Mouse (Mus musculus) heart, postnatal 25 days (tissue): ENCODE data around the gene Creb3. TPM values are rescaled to one million over a fixed set of nuclear protein-coding genes. Genes with fewer than 3 reads are reported as not detected.
A peak's percentile ranks its signal among the peaks of the same experiment; 100 is the strongest.
"Not testable (repeated sequence)": the region's sequence is repeated elsewhere in the genome, so short reads cannot be mapped to it uniquely, and the experiment has no call there.

Experiments used
- DNase-seq: peaks from one replicate; pipeline ENCODE4 v3.0.0; 2022; ENCODE audit warnings: low spot score
- intact Hi-C: fragments of 180-260 bp; cut with DNase I; formaldehyde crosslinking; loops from one replicate; pipeline ENCODE4 v1.15.1; 2025
- total RNA-seq, 2 experiments: library from RNA; stranded (reverse); gene quantifications; 2 replicates each; pipeline ENCODE4 v1.2.3; 2021

The Creb3 gene
- total RNA-seq, 2 experiments from 2014 or later: 45.8 to 48.3 TPM

GRCm38 (mm10) chr4:43579256-43579655, 17.1 kb downstream of the Creb3 start:
- DNase-seq: no peak
- intact Hi-C loops: loop anchor here (5.0 kb wide), 2 partner anchors 47 to 53 kb away; partner anchors contain the start of gene Npr2

- intact Hi-C loops: loop anchor here (5.0 kb wide), 2 partner anchors 47 to 53 kb away; partner anchors contain the start of gene Npr2
- no peak for DNase-seq
Observed at GRCm38 (mm10) chr4:43579731-43580130, 17.6 kb downstream of the Creb3 start.

GRCm38 (mm10) chr4:43580721-43581120, 18.6 kb downstream of the Creb3 start:
- no peak for DNase-seq
- intact Hi-C loops: no loop called here

- DNase-seq: no peak
- intact Hi-C loops: no loop called here
Observed at GRCm38 (mm10) chr4:43581381-43581780, 19.2 kb downstream of the Creb3 start.

- intact Hi-C loops: no loop called here
Observed at GRCm38 (mm10) chr4:43582241-43582640, 20.1 kb downstream of the Creb3 start.

GRCm38 (mm10) chr4:43583421-43583820, 21.3 kb downstream of the Creb3 start:
- intact Hi-C loops: no loop called here
- DNase-seq: no peak

More at GRCm38 (mm10) chr4:43582241-43582640, 20.1 kb downstream of the Creb3 start:
- DNase-seq: no peak

- intact Hi-C loops: no loop called here
- DNase-seq: no peak
Observed at GRCm38 (mm10) chr4:43584444-43585416, 22.6 kb downstream of the Creb3 start, which contains the start of gene Msmp. TSS of gene Msmp (minus strand) at chr4:43584494.

GRCm38 (mm10) chr4:43585682-43586081, 23.6 kb downstream of the Creb3 start:
- intact Hi-C loops: no loop called here
- DNase-seq: no peak

- intact Hi-C loops: no loop called here
- DNase-seq: peak; percentile 58
Observed at GRCm38 (mm10) chr4:43586411-43586810, 24.3 kb downstream of the Creb3 start.

GRCm38 (mm10) chr4:43587681-43588080, 25.5 kb downstream of the Creb3 start:
- DNase-seq: no peak
- intact Hi-C loops: no loop called here

GRCm38 (mm10) chr4:43591543-43591942, 29.4 kb downstream of the Creb3 start:
- intact Hi-C loops: no loop called here
- DNase-seq: no peak

- DNase-seq: no peak
- intact Hi-C loops: no loop called here
Observed at GRCm38 (mm10) chr4:43591961-43592360, 29.8 kb downstream of the Creb3 start.

- no peak for DNase-seq
- intact Hi-C loops: no loop called here
Observed at GRCm38 (mm10) chr4:43593453-43593852, 31.3 kb downstream of the Creb3 start.

GRCm38 (mm10) chr4:43596597-43596996, 34.5 kb downstream of the Creb3 start:
- DNase-seq, intact Hi-C loops: not testable (repeated sequence)

- intact Hi-C loops: no loop called here
- no peak for DNase-seq
Observed at GRCm38 (mm10) chr4:43598200-43598599, 36.1 kb downstream of the Creb3 start.

- DNase-seq: no peak
- intact Hi-C loops: no loop called here
Observed at GRCm38 (mm10) chr4:43598650-43599380, 36.7 kb downstream of the Creb3 start.

- intact Hi-C loops: no loop called here
- DNase-seq: no peak
Observed at GRCm38 (mm10) chr4:43600195-43600934, 38.2 kb downstream of the Creb3 start.

- intact Hi-C loops: no loop called here
- no peak for DNase-seq
Observed at GRCm38 (mm10) chr4:43604099-43604498, 42.0 kb downstream of the Creb3 start.

GRCm38 (mm10) chr4:43604751-43605685, 42.9 kb downstream of the Creb3 start:
- intact Hi-C loops: no loop called here
- no peak for DNase-seq
